Mouse (Mus musculus): ENCODE data around the gene Pcp2. TPM values are rescaled to one million over a fixed set of nuclear protein-coding genes. Genes with fewer than 3 reads are reported as not detected.

Gene Pcp2
- total and polyA plus RNA-seq, 3 experiments, result 0.38 to 0.56 TPM; not detected in 1

DNA sequence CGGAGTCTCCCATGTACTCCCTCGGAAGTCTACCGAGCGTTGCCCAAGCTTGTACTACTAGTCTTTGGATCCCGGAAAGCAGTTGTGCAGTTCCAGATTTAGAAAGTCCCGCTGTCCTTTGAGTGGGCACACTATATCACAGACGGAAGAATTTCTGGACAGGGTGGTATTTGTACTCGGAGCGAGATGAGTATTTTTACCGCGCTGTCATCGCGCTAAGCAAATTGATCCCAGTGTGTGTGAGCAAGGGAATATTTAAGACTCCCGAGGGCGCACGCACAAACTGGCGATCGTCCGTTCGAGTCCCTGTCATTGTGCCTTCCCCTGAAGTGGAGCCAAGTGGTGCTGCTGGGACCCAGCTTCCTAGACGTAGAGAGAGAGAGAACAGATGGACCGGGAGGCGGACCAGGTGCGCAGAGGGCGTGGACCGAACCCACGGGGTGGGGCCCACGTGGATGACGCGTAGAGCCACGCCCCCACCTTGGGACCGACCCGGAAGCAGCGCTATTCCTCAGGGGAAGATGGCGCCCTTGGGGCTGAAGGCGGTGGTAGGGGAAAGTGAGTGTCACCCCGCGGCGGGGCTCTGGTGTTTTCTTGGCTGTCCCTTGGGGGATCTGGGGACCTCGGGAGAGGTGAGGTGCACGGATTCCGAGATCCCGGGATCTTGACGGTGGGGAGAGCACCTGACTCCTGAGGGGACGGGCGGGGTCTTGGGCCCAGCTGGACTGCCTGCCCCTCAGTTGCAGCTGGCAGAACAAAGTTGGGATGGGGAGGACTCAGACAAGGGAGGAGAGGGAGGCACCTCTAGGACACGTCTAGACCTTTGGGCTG is 5.5 kb upstream of the Pcp2 start, which contains the start of gene Stxbp2:
Gene Stxbp2 (plus strand): TSS at position 309 of the 831 bp plus-strand sequence.
- H3K27ac ChIP-seq (ENCODE audit: insufficient read depth, low read depth), result peak within 1 kb of the TSS; percentile 47; the same call in 1 of the 2 replicates
- dilution Hi-C loops (cut with MboI; ENCODE audit: extremely low pct_ligation_motif_present, extremely low pct_unique_long_range_greater_than_20kb, low sequenced_read_pairs) (no loop called here), in situ Hi-C loops (cut with MboI; ENCODE audit: low pct_ligation_motif_present, low pct_unique_long_range_greater_than_20kb, low sequenced_read_pairs) (no loop called here)
- peak within 1 kb of the TSS; percentile 91 to 98 (median 97) for H3K4me3 ChIP-seq (replicated peaks in 1 of 3; ENCODE audit: low read depth in 2 of 3, low read length in 2 of 3, poor library complexity in 1 of 3)
- H3K79me2 ChIP-seq (replicated peaks; ENCODE audit: control insufficient read depth, extremely low read depth, insufficient read depth, poor library complexity, severe bottlenecking), result peaks cover 16% of the 10 kb centered on the region
- H3K4me1 ChIP-seq (ENCODE audit: control insufficient read depth in 1 of 2, insufficient read depth in 2 of 2), result peaks cover 7 to 34% of the 10 kb centered on the region in 2 experiments
- H3K27me3 ChIP-seq (replicated peaks), result peaks cover 2% of the 10 kb centered on the region
- H3K36me3 ChIP-seq (replicated peaks in 1 of 2; ENCODE audit: control insufficient read depth in 1 of 2, insufficient read depth in 1 of 2, low read length in 1 of 2), result peaks cover 28 to 40% of the 10 kb centered on the region in 2 experiments
- peak within 1 kb of the TSS; percentile 85 for H3K9ac ChIP-seq (ENCODE audit: insufficient read depth, low read depth)
- H3K9me3 ChIP-seq (replicated peaks; ENCODE audit: low read length), result no peaks in the 10 kb centered on the region
- TF ChIP-seq ELF1 (IDR thresholded peaks at IDR 0.05; ENCODE audit: low read depth, low read length), result peak; percentile 98
- no peak for TF ChIP-seq MAFK (IDR thresholded peaks at IDR 0.05; ENCODE audit: insufficient replicate concordance, low read length)
- no peak for TF ChIP-seq ZKSCAN1 (IDR thresholded peaks at IDR 0.05; ENCODE audit: borderline replicate concordance, low read depth, low read length)
- TF ChIP-seq CTCF (conservative IDR thresholded peaks at IDR 0.05 in 1 of 2, IDR thresholded peaks at IDR 0.05 in 1 of 2; ENCODE audit: low read depth in 2 of 2, low read length in 2 of 2), result no peak
- no peak for TF ChIP-seq KAT2A (IDR thresholded peaks at IDR 0.05; ENCODE audit: insufficient replicate concordance, low read length)
- TF ChIP-seq SMC3 (IDR thresholded peaks at IDR 0.05; ENCODE audit: low read depth, low read length), result no peak
- TF ChIP-seq CHD2 (IDR thresholded peaks at IDR 0.05; ENCODE audit: low read length), result no peak
- TF ChIP-seq JUN (IDR thresholded peaks at IDR 0.05; ENCODE audit: insufficient read depth, low read depth, low read length), result no peak
- TF ChIP-seq NELFE (IDR thresholded peaks at IDR 0.05; ENCODE audit: low read depth, low read length), result peak; percentile 89
- TF ChIP-seq IRF4 (IDR thresholded peaks at IDR 0.05; ENCODE audit: low read depth, low read length), result peak; percentile 19; the same call in 1 of the 2 replicates
- no peak for TF ChIP-seq PAX5 (IDR thresholded peaks at IDR 0.05; ENCODE audit: low read length)
- 0 out of 2 replicates have a peak, but pooled peaks have one; percentile 56 for TF ChIP-seq POLR2AphosphoS2 (IDR thresholded peaks at IDR 0.05; ENCODE audit: low read depth, low read length)
- TF ChIP-seq GABPA (IDR thresholded peaks at IDR 0.05; ENCODE audit: insufficient replicate concordance, low read depth, low read length), result no peak
- TF ChIP-seq USF2 (conservative IDR thresholded peaks at IDR 0.05; ENCODE audit: low read depth, low read length), result no peak; the same call in 1 of the 2 replicates
- TF ChIP-seq BHLHE40 (IDR thresholded peaks at IDR 0.05; ENCODE audit: low read depth, low read length), result no peak
- no peak for TF ChIP-seq MAZ (IDR thresholded peaks at IDR 0.05; ENCODE audit: low read depth, low read length)
- TF ChIP-seq E2F4 (IDR thresholded peaks at IDR 0.05; ENCODE audit: insufficient replicate concordance, low read depth, low read length), result no peak
- TF ChIP-seq NRF1 (IDR thresholded peaks at IDR 0.05; ENCODE audit: low read depth, low read length), result peak; percentile 62
- TF ChIP-seq CHD1 (IDR thresholded peaks at IDR 0.05; ENCODE audit: low read depth, low read length), result no peak
- no peak for TF ChIP-seq EP300 (IDR thresholded peaks at IDR 0.05; ENCODE audit: low read length)
- TF ChIP-seq UBTF (IDR thresholded peaks at IDR 0.05; ENCODE audit: low read depth, low read length), result no peak
- no peak for TF ChIP-seq RAD21 (IDR thresholded peaks at IDR 0.05; ENCODE audit: low read depth, low read length)
- no peak; the same call in 1 of the 2 replicates for TF ChIP-seq ZMIZ1 (IDR thresholded peaks at IDR 0.05; ENCODE audit: low read depth, low read length)
- peak; percentile 58; the same call in 1 of the 2 replicates for TF ChIP-seq HCFC1 (IDR thresholded peaks at IDR 0.05; ENCODE audit: low read depth, low read length)
- peak; percentile 80 for TF ChIP-seq MAX (IDR thresholded peaks at IDR 0.05; ENCODE audit: low read length)
- TF ChIP-seq MXI1 (IDR thresholded peaks at IDR 0.05; ENCODE audit: low read depth, low read length), result peak; percentile 57
- peak; percentile 68; the same call in 1 of the 2 replicates for TF ChIP-seq TBP (conservative IDR thresholded peaks at IDR 0.05; ENCODE audit: low read depth, low read length)
- no peak for TF ChIP-seq JUND (conservative IDR thresholded peaks at IDR 0.05; ENCODE audit: low read depth, low read length)
- TF ChIP-seq ZC3H11A (IDR thresholded peaks at IDR 0.05; ENCODE audit: low read depth, low read length), result no peak
- TF ChIP-seq MYC (IDR thresholded peaks at IDR 0.05; ENCODE audit: low read depth, low read length), result no peak
- peak; percentile 90 for TF ChIP-seq TCF12 (IDR thresholded peaks at IDR 0.05; ENCODE audit: low read depth, low read length)
- no peak for TF ChIP-seq RCOR1 (conservative IDR thresholded peaks at IDR 0.05; ENCODE audit: low read depth, low read length)
- TF ChIP-seq SIN3A (IDR thresholded peaks at IDR 0.05; ENCODE audit: low read length), result peak; percentile 64
- TF ChIP-seq MEF2A (IDR thresholded peaks at IDR 0.05; ENCODE audit: borderline replicate concordance, low read depth, low read length), result no peak
- TF ChIP-seq ETS1 (conservative IDR thresholded peaks at IDR 0.05; ENCODE audit: low read depth, low read length), result no peak
- no peak for TF ChIP-seq ZNF384 (IDR thresholded peaks at IDR 0.05; ENCODE audit: low read depth, low read length)
- TF ChIP-seq POLR2A (IDR thresholded peaks at IDR 0.05; ENCODE audit: low read depth, low read length), result peak; percentile 88
- peak; percentile 53 for TF ChIP-seq USF1 (IDR thresholded peaks at IDR 0.05; ENCODE audit: low read depth, low read length)
- DNase-seq (ENCODE audit: extremely low read depth), result peak; percentile 87
- peak within 1 kb of the TSS; percentile 63 for H3K4me2 ChIP-seq (ENCODE audit: insufficient read depth, low read depth, poor library complexity, severe bottlenecking)

Data from CH12.LX (cell line).